Mouse (Mus musculus) MEL-GATA-1-ER (cell line): ENCODE results near the gene Utrn.

Experiments used
- DNase-seq: peaks from one replicate; pipeline ENCODE4 v3.0.0-alpha.2; 2012; ENCODE audit warnings: low read depth; ENCODE audit errors: extremely low read depth

Utrn gene

DNA sequence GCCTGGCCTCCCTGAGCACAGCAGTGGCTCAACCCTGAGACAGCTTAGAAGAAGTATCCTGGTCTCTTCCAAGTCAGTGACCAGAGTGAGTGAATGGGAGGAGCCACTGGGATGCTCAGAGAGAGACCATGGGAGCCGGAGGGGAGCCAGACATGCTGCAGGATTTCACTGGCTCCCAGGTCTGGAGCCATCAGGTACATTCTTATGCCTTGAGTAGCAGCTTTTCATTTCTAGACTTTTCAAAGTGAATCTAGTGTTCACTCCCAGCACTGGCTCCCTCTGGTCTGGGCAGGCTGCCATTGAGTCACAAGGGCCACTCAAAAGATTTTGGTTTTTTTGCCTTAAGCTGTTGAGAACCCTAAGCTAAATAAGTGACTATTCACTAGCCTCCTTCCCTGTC is 31.5 kb downstream of the Utrn start:
- no peak for DNase-seq

- DNase-seq: no peak
These were observed 32.9 kb downstream of the Utrn start for GRCm38 (mm10) chr10:12836048-12836816.

GRCm38 (mm10) chr10:12834215-12834614 is 35.0 kb downstream of the Utrn start:
- no peak for DNase-seq

DNA sequence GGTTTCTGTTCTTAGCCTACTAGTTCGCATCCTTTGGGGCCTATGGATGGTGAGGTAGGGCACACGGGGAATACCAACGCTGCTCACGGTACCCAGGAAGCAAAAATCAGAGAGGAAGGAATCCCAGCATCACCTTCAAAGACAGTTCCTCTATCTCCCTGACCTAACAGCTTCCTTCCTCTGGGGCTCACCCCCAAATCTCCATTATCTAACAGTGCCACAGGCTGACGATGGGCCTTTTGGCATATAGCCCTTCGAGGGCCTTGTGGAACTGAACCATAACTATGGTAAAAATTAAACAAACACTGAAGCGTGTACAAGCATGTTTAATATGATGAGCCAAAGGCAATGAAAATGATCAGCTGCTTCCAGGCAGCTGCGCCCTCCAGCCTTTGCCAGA is 37.0 kb downstream of the Utrn start:
- no peak for DNase-seq

DNA sequence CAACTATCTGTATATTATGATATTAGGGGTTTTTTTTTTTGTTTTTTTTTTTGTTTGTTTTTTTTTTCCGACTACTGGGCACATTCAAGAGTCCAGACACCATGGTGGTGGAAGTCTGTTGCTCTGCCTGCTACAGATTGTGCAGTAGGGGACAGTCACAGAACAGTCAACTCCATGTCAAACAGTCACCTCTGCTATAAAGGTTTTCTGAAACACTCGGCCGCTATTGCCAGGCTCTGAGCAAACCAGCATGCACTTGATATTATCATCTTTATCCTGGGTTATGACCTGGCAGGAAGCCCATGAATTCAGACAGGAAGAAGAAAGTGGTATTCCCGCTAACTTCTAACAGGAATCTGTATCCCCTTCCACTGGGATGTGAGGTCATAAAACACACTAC is 41.4 kb downstream of the Utrn start:
- DNase-seq: no peak

DNA sequence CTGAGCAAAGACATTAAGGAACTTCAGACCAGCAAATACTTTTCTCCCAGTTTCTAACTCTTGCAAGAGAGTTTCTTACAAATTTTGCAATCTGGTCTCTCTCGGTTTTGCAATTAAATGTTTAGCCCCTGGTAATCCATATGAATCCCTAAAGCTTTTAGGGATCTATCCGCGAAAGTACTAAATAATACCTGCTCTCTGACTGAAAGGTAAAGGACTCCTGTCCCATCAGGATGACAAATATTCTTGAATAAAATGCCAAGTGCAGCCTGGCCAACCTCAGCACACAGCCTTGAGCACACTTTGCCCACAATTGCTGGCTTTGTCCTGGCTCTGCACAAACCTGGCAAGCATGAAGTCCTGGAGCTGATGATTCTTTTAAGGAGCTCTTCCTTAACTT is 41.9 kb downstream of the Utrn start:
- no peak for DNase-seq

DNA sequence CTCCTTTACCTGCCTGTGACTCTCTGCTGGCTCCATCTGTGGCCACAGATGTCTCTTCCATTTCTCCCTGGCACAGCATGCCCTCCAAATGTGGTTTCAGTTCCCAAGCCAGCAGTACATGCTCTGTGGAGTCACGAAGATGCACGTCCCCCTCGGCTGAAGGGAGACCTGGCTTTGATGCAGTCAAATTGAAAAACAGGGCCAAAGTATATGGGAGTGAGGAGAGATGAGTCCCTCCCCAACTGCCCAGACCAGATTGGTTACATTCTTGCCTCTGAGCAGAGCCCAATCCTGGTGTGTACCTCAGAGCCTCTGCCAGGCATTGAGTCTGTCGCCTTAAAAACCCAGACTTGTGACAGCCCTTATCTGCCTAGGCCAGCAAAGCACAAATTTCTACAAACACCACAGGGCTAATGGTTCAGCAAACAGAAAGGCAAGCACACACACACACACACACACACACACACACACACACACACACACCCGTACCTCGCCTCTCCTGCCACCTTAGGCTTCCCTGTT is 42.3 kb downstream of the Utrn start:
- DNase-seq: no peak

GRCm38 (mm10) chr10:12824386-12824785 is 44.8 kb downstream of the Utrn start:
- DNase-seq: no peak

- no peak for DNase-seq
These were observed 45.5 kb downstream of the Utrn start for GRCm38 (mm10) chr10:12823437-12824219.

DNA sequence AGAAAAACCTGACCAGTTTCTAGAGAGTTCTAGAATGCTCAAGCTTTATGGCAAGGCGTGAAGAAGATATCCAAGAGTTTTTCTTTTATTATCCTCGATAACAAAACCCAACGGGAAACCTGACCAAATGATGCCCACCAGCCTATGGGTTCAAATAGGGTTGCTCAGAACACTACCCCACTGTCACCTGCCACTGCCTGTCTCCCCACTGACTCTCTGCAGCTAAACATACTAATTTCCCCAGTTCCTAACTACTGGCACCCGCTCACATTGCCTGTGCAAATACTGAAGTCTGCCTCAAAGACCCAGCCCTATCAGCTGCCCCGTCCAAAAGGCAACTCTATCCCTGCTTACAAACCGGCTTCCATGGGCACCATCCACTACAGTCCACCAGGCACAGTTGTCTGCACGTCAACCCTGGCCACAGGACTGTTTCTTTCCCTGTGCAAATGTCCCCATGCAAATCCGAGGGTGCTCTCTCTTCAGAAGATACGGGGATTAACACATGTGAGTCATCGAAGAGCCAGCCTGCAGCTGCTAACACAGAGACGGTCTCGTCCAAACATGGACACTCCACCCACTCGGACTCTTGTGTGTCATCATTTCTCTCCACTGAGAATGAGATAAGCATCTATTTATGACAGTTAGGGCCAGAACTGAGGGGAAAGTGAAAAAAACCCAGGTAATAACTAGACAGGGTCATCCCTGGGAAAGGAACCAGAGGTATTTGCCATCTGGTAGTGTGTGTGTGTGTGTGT is 48.0 kb downstream of the Utrn start:
- no peak for DNase-seq

DNA sequence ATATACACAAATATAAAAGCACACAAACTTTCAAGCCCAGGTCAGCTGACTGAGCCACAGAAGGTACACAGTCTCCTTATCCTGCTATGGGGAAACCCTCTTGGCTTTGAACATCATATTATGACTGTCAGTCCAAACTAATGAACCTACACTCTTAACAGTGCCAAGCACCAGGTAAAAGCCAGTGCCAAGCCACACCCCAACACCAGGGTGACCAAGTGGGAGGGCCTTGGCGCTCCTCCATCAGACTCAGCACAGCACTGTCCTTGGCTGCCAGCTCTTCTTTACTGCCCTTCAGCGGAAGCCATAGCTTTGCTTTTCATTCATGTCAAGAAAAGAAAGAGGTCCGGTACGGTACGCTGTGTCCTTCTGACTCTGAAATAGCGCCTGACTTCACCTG is 51.8 kb downstream of the Utrn start:
- no peak for DNase-seq

GRCm38 (mm10) chr10:12816530-12816929 is 52.6 kb downstream of the Utrn start:
- DNase-seq: no peak

GRCm38 (mm10) chr10:12814411-12814810 is 54.8 kb downstream of the Utrn start:
- DNase-seq: no peak

GRCm38 (mm10) chr10:12813881-12814280 is 55.3 kb downstream of the Utrn start:
- DNase-seq: no peak

DNA sequence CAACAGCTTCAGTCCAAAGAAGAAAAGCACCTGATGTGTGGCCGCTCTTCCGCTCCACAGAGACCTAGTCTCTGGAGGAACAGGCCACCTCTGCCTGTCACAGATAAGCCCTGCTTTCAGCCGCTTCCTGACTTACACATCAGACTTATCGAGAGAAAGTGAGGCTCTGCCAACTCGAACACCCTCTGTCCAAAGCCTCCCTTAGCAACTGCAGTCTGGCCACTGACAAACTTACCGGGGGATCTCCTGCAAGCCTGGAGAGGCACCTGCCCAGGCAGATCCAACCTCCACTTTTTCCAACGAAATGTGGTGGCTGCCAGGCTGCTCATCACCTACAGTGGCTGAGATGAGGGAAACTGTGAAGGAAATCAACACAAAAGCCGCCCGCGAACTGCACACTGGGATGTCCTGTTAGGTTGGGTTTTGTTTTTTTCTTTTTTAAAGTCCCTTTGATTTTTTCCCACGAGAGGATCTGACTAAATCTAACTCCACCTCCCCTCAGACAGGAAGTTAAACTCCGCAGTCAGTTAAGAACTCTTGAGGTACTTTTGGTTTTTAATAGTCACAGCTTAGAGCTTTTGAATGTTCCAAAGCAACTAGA is 55.9 kb downstream of the Utrn start:
- DNase-seq: peak; percentile 74

- DNase-seq: no peak
These were observed 56.5 kb downstream of the Utrn start for GRCm38 (mm10) chr10:12812680-12813079.

DNA sequence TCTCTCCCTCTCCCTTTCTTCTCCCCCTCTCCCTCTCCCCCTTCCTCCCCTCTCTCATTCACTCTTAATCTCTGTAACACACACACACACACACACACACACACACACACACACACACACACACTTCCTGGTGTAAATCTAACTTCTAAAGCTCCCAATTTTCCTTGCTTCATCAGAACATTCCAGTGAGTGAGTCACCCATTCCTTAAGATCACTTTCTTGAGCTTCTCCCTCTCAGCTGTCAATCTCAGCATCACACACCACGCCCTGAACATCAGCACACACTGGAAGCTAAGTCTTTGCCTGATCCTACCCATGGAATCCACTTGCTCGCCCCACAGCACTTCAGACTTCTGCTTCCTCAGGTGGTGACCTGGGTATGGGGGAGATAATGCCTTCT is 58.3 kb downstream of the Utrn start:
- no peak for DNase-seq

DNA sequence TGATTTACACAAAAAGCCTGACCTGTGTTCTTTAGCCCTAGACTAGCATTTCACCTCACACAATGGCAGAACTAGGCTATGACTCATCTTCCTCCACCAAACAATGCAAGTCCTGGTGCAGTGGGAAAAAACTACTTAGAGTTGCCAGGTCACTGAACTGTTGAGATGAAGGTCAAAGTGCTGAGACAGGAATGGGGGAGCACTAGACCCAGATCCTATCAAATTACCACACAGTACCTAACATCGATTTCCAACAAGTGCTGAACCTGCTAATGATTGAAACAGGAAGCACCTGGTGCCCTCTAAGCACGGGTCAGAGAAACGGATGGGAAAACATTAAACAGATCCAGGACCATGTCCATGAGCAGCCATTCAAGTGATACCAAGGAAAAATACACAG is 59.5 kb downstream of the Utrn start:
- no peak for DNase-seq

GRCm38 (mm10) chr10:12808467-12808866 is 60.7 kb downstream of the Utrn start:
- no peak for DNase-seq

- no peak for DNase-seq
These were observed 61.5 kb downstream of the Utrn start for GRCm38 (mm10) chr10:12807706-12808105.

DNA sequence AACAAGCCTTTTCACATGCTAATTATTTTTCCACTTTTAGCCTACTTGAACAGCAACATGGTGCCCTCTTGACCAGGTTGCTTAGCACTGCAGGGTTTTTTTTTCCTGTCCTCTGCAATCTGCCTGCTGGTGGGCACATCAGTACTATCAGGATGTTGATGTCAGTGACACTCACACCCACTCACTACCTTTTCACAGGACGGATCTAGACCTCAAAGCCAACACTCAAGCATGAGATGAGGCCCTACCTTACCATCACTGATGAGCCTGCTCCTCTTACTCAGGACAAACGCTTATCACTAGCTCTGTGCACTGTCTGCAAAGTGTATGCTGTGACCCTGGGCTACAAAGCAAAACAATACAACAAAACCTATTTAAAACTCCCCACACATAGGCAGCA is 63.3 kb downstream of the Utrn start:
- DNase-seq: no peak
